Mouse (Mus musculus): ENCODE data around the gene Trabd.

Gene Trabd

DNA sequence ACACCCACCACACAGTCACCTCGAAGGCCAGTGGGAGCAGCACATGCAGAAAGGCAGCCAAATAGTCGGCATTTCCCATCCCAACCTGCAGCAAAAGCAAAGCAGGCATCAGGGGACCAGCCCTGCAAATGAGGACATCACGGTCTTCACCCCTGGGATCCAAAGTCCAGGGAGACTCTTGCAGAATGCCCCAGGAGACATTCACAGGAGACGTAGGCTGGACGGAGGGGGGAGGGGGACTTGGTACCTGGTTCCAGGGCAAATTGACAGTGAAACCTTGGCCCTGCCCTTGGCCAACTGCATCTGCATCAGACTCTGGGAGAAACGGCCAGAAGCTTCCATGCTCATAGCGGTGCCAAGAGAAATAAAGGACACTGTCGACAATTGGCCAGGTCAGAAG is 51.7 kb downstream of the Trabd start:
- no peak for DNase-seq (ENCODE audit: low read depth, low spot score)

DNA sequence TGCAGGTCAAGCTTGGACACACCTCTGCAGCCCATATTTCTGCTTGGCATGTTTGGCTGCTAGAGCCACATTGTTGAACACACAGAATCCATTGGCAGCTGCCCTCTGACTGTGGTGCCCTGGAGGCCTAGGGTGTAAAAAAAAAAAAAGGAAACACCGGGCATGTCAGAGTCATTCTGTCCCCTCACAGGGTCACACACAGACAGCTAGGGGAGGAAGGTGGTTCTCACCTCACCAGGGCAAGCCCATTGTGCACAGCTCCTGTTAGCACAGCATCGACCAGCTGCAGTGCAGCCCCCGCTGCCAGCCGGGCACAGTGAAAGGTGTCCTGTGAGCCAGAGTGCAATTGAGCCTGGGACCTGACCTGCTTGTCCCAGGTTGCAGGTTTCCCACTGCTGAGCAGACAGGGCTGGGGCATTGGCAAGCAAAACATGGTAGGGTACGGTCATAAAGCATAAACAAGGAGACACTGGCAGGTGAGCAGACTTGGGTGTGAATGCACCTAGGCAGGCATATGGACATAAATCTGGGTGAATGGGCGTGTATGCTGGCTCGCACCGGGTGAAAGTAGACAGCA is 52.5 kb downstream of the Trabd start:
- DNase-seq (ENCODE audit: low read depth, low spot score): no peak

DNA sequence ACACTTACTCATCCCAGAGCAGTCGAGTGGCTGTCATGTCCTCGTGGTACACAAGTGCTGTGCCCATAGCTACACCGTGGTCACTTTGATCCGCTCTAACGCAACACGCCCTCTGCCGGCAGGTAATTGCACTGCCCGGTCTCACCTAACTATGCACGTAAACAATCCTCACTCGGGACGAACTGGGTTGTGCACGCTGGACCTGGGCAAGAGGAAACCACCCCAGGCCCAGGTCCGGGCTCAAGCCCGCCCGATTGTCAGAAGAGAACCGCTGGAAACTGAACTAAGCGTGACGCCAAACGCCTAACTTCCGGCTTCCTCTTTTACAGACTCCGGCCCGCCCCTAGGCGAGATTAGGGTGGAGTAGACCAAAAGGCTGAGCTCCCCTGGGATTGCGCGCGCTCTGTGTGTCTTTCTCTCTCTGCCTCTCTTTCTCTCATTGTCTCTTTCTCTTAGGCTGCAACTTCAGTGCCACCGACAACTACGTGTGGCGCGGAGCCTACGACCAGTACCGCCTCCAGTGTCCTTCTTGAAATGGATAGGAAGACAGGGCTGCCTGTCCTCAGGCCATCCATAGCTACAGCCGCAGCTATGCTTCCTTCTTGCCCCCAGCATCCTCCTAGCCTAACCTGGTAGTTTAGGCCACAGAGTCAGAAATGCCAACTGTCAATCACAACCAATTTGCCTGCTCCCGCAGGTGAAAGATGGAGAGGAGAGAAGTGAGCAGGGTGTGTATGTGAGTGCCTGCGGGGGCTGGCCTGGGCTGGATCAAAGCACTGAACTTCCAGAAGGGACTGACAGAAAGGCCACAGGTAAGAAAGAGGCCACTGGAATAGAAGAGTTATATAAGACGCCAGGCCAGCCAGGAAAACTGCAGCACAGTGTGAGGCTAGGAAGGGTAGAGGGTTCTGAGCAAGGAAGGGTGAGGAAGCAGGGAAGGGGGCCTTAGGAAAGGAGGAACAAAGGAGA is 53.7 kb downstream of the Trabd start, which contains the start of gene Hdac10:
Hdac10 (minus strand) TSS at position 319 of the 969 bp plus-strand sequence.
- DNase-seq (ENCODE audit: low read depth, low spot score): peak; percentile 78

DNA sequence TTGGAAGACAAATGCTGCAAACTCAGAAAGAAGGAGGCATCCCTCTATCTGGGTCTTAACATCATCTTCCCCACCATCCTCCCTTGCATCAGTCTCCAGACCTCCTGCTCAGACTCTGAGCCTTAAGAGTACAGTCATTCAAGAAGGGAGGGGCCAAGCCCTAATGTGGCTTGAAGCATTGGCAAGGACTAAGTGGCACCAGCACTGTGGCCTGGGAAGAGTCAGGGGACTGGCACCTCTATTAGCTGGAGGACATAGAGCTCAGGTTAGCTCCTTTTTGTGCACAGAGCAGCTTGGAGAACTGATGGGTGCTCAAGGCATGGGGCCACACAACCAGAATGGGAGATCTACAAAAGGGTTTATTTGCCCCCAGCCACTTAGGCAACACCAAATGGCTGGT is 55.3 kb downstream of the Trabd start:
- DNase-seq (ENCODE audit: low read depth, low spot score): no peak

DNA sequence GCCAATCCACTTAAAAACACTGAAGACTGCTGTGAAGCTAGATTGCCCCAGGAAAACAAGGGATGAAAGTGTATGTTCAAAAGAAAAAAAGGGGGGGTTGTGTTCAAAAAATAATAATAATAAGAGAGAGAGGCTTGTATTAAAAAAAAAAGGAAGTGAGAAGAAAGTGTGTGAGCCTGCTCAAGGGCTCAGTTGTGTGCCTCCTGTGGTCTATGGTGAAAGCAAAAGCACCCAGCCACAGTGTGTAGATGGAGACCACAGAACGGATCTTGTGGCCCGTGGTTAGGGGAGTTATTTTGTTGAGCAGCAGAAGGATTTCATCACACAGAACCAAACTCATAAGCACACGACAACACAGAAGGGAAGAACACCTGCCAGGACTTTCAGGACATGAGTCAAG is 56.4 kb downstream of the Trabd start:
- no peak for DNase-seq (ENCODE audit: low read depth, low spot score)

Data from c-Kit-negative CD71-positive TER-119-positive erythroid progenitor cells, embryonic 14.5 days (primary cell).